Mouse (Mus musculus): ENCODE data around the gene Fancm.

DNA sequence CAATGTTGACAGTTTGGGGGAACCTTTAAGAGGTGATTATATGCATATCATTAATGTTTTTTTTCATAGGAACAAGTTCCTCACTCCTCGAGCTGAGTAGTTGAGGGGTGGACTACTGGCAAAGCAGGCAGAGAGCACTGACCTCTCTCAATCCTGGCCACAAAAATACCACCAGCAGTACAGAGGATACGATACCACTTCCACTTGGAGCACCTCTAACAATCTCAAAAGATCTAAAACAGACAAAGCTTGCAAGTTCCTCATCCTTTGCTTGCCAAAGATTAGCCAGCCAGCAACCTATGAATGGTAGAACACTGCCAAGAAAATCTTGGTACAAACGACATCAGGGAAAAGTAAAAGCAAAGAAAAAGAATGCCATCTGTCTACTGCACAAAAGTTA, 9.2 kb upstream of the Fancm start:
- TF ChIP-seq CTCF (IDR thresholded peaks at IDR 0.05; ENCODE audit: low read depth, low read length): no peak
- TF ChIP-seq POLR2A (IDR thresholded peaks at IDR 0.05; ENCODE audit: extremely low read depth, insufficient read depth, low read length): no peak

Data from liver, adult 2 months (tissue).